Mouse (Mus musculus) liver, embryonic 14 days (tissue): ENCODE results near the gene Rpl22l1. TPM values are rescaled to one million over a fixed set of nuclear protein-coding genes. Genes with fewer than 3 reads are reported as not detected.

ENCODE experiments used
- polyA plus RNA-seq: library from polyadenylated mRNA; depleted of rRNA; stranded (reverse); fragments of >200 nt; gene quantifications from 2 replicates; pipeline ENCODE4 v1.2.3, GENCODE M21; 2012; rRNA removed

The Rpl22l1 gene
- 234 and 254 TPM in 2 replicates for polyA plus RNA-seq

DNA sequence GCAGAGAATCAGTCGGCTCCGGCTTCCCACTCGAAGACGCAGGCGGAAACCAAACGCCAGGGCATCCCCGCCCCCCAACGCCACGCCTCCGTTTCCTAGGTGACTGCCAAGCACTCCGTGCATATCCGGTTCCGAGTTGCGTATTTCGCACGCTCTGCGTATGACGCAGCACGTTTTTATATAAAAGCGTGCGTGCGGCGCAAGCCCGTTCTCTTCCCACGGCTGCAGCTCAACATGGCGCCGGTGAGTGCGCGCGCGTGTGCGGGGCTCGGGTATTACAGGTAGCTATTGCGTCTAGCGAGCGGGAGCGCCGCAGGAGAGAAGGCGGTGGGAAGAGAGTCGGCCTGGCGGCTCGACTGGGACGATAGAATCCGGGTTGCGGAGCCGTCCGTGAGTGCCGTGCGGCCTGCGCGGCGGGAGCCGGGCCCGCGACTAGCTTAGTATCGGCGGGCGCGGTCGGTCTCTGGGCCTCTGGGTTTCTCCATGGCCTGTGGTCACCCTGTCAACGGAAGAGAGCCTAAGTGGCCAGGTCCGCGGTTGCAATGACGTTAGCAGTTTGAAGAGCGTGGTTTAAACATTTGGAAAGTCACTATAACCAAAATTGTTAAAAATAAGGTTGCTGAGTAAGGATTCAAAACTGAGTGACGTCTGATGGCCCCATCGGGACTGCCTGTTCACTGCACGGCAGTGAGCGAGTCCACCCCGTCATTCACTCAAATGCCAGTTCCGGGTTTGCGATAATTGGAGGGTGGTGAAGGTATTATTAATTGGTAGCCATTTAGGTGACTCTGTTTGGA is at the start of gene Rpl22l1:
Gene Rpl22l1, plus strand, starts transcription at position 136 of the 797 bp plus-strand sequence.

GRCm38 (mm10) chr3:28780994-28781393 is 24.2 kb upstream of the Rpl22l1 start, which contains the start of gene Eif5a2:
Gene Eif5a2, plus strand, starts transcription at chr3:28781276.

Other genes with a start within 250 kb of the Rpl22l1 start
- gene Slc2a2, start 107.5 kb upstream of the Rpl22l1 start, polyA plus RNA-seq: 7.6 and 8.9 TPM in 2 replicates
- gene Eif5a2, start 24.2 kb upstream of the Rpl22l1 start, polyA plus RNA-seq: 3.7 and 4.7 TPM in 2 replicates
- gene Gm1527, start 87.2 kb downstream of the Rpl22l1 start, polyA plus RNA-seq: not detected in 2 replicates